ENCODE assay signal across 9 mouse cellular contexts in genomic region chr12:83633807-83634206, GRCm38 (mm10). TPM values are rescaled to one million over a fixed set of nuclear protein-coding genes. Genes with fewer than 3 reads are reported as not detected.
DNase-seq lines count a peak whose midpoint lies in the region; ATAC-seq and TF ChIP-seq lines count a peak whose summit lies in the region.
"Had no signal": no experiment of that assay in that cellular context is flagged by ENCODE, and none has a peak within 500 bp of the region (broad histone marks: within the 10 kb centered on the region; RNA-seq: fewer than 3 reads in every experiment).

No protein-coding gene starts in this region.

- peaks cover 8% of the 10 kb centered on the region; the same call in 1 of the 2 replicates for H3K4me1 ChIP-seq in heart, embryonic 10.5 days
- no peaks in the 10 kb centered on the region for H3K4me1 ChIP-seq in forebrain, embryonic 14.5 days (ENCODE audit: control insufficient read depth, insufficient read depth, low read length)
- H3K4me1 ChIP-seq in liver, embryonic 14.5 days (replicated peaks; ENCODE audit: control insufficient read depth in 2 of 2, insufficient read depth in 2 of 2, low read length in 1 of 2) = peaks cover 2 to 8% of the 10 kb centered on the region in 2 experiments; a peak in 3 of 4 replicates

- H3ac ChIP-seq in C2C12 (ENCODE audit: control insufficient read depth, insufficient read length, low read depth) = no peak overlapping the region

- H3K36me3 ChIP-seq in heart, embryonic 10.5 days = peaks cover 35% of the 10 kb centered on the region
- peaks cover 46% of the 10 kb centered on the region for H3K36me3 ChIP-seq in C2C12 (ENCODE audit: control insufficient read depth, insufficient read depth)
- peaks cover 24% of the 10 kb centered on the region for H3K36me3 ChIP-seq in forebrain, embryonic 14.5 days (ENCODE audit: control insufficient read depth, insufficient read depth, low read length)
- peaks cover 32% of the 10 kb centered on the region for H3K36me3 ChIP-seq in liver, embryonic 14.5 days (replicated peaks; ENCODE audit: control insufficient read depth, insufficient read depth, low read depth)

- no peak for TF ChIP-seq EP300 in liver, embryonic 14.5 days (IDR thresholded peaks at IDR 0.05; ENCODE audit: low read depth)

- peak overlapping the region; percentile 67 for H3K4me2 ChIP-seq in forebrain, embryonic 14.5 days (ENCODE audit: low read length)
- peak overlapping the region; percentile 80 for H3K4me2 ChIP-seq in liver, embryonic 14.5 days (ENCODE audit: low read depth)

- H3K9ac ChIP-seq in forebrain, embryonic 14.5 days (ENCODE audit: low read length) = no peak overlapping the region
- H3K9ac ChIP-seq in liver, embryonic 14.5 days (replicated peaks) = peak overlapping the region; percentile 56

- peak overlapping the region; percentile 98 for H3K4me3 ChIP-seq in heart, embryonic 10.5 days
- H3K4me3 ChIP-seq in C2C12 (ENCODE audit: insufficient read depth, poor library complexity, severe bottlenecking) = peak overlapping the region; percentile 83
- peak overlapping the region; percentile 91 for H3K4me3 ChIP-seq in forebrain, embryonic 14.5 days (ENCODE audit: low read depth, low read length)
- peak overlapping the region in 1 of 2 experiments; percentile 85; a peak in 3 of 4 replicates for H3K4me3 ChIP-seq in liver, embryonic 14.5 days (ENCODE audit: insufficient read depth in 1 of 2, low read depth in 2 of 2, low read length in 2 of 2)

- no peaks in the 10 kb centered on the region for H3K27me3 ChIP-seq in heart, embryonic 10.5 days (ENCODE audit: insufficient read depth, poor library complexity, severe bottlenecking)
- no peaks in the 10 kb centered on the region for H3K27me3 ChIP-seq in C2C12 (ENCODE audit: control insufficient read depth, insufficient read depth, insufficient read length)
- no peaks in the 10 kb centered on the region for H3K27me3 ChIP-seq in forebrain, embryonic 14.5 days (replicated peaks; ENCODE audit: control insufficient read depth, insufficient read depth, low read length)
- H3K27me3 ChIP-seq in liver, embryonic 14.5 days (ENCODE audit: control insufficient read depth, insufficient read depth, low read length) = no peaks in the 10 kb centered on the region

- H3K79me2 ChIP-seq in C2C12 (ENCODE audit: control insufficient read depth, insufficient read depth) = peaks cover 75% of the 10 kb centered on the region

- intact Hi-C loops in heart, postnatal 36 days (cut with DNase I) = loop anchor here (5.0 kb wide), 2 partner anchors 37 to 53 kb away; partner anchors contain the start of genes Psen1 and Zfyve1

- WGBS in heart, embryonic 10.5 days = 55% methylated on average over 2 of the region's 2 CpGs
- 47% methylated on average over 2 of the region's 2 CpGs for WGBS in forebrain, embryonic 14.5 days
- 28% methylated on average over 2 of the region's 2 CpGs for WGBS in liver, embryonic 14.5 days (ENCODE audit: insufficient replicate concordance)

- ATAC-seq in forebrain, embryonic 14.5 days = no peak
- ATAC-seq in liver, embryonic 14.5 days (ENCODE audit: insufficient read depth) = no peak

- H3K27ac ChIP-seq in heart, embryonic 10.5 days = no peak overlapping the region
- H3K27ac ChIP-seq in forebrain, embryonic 14.5 days (ENCODE audit: low read depth, low read length) = no peak overlapping the region
- no peak overlapping the region for H3K27ac ChIP-seq in liver, embryonic 14.5 days

- H3K79me3 ChIP-seq in C2C12 (ENCODE audit: low read depth) = peaks cover 67% of the 10 kb centered on the region

- H3K9me3 ChIP-seq in heart, embryonic 10.5 days = no peaks in the 10 kb centered on the region
- H3K9me3 ChIP-seq in forebrain, embryonic 14.5 days (replicated peaks; ENCODE audit: control insufficient read depth, low read length) = no peaks in the 10 kb centered on the region
- H3K9me3 ChIP-seq in liver, embryonic 14.5 days (ENCODE audit: control insufficient read depth, low read length) = no peaks in the 10 kb centered on the region

- DNase-seq in heart, embryonic 10.5 days (ENCODE audit: low spot score) = no peak
- no peak for DNase-seq in heart, postnatal 36 days
- no peak for DNase-seq in forebrain, embryonic 14.5 days (ENCODE audit: low spot score)
- DNase-seq in liver, embryonic 14.5 days (ENCODE audit: low read depth in 3 of 3, low spot score in 3 of 3) = no peak
- DNase-seq in testis, postnatal 10 days (ENCODE audit: low spot score) = no peak
- no peak for DNase-seq in embryo, embryonic 9.5 days (ENCODE audit: extremely low spot score)
- no peak for DNase-seq in frontal cortex, adult 2 months (ENCODE audit: extremely low spot score in 1 of 2, low spot score in 1 of 2)
- DNase-seq: lung, adult 2 months had no signal

- TF ChIP-seq CTCF in C2C12 (IDR thresholded peaks at IDR 0.05; ENCODE audit: control insufficient read depth, insufficient read depth, insufficient read length) = no peak
- TF ChIP-seq CTCF in liver, embryonic 14.5 days (IDR thresholded peaks at IDR 0.05; ENCODE audit: low read depth) = no peak

TF ChIP-seq in C2C12, 6 proteins besides CTCF, POLR2A, EP300 and RAD21:
- TF ChIP-seq MYOG (IDR thresholded peaks at IDR 0.05; ENCODE audit: control insufficient read depth, extremely low read depth, insufficient read length) (no peak), MYOD1 (IDR thresholded peaks at IDR 0.05; ENCODE audit: control insufficient read depth, insufficient read length, low read depth) (no peak), USF1 (IDR thresholded peaks at IDR 0.05; ENCODE audit: low read depth) (no peak), FOSL1 (IDR thresholded peaks at IDR 0.05; ENCODE audit: insufficient read depth, low read length, poor library complexity, severe bottlenecking) (no peak)

RNA-seq across cellular contexts. Expression of gene Rbm25, which starts 2.8 kb away (rescaled TPM):
- 193 and 223 TPM in 2 replicates for polyA plus RNA-seq in heart, embryonic 10.5 days (2016; fragmentation: Nextera tagmentation; extraction: Ambion mirVana)
- total RNA-seq in heart, postnatal 36 days (2021) = 10 to 100 TPM; 54.5 to 54.7 TPM
- 25.8 TPM for polyA plus RNA-seq in C2C12 (2012; fragmentation: generic; extraction: Trizol)
- polyA plus RNA-seq in forebrain, embryonic 14.5 days (2014; fragmentation: Nextera tagmentation; extraction: Ambion mirVana) = 164 and 176 TPM in 2 replicates
- 26.4 and 41.9 TPM in 2 replicates for polyA plus RNA-seq in liver, embryonic 14.5 days (2012; rRNA removed)
- polyA plus RNA-seq in liver, embryonic 14.5 days (2014; fragmentation: Nextera tagmentation; extraction: Ambion mirVana) = 74.4 and 80.7 TPM in 2 replicates
- polyA plus RNA-seq in frontal cortex, adult 2 months (2012; rRNA removed) = 179 and 181 TPM in 2 replicates

RNA-seq across cellular contexts. Expression of gene Zfyve1, which starts 36.8 kb away (rescaled TPM):
- polyA plus RNA-seq in heart, embryonic 10.5 days (2016; fragmentation: Nextera tagmentation; extraction: Ambion mirVana) = 17.8 and 18.7 TPM in 2 replicates
- 10 to 100 TPM; 14.2 to 18.7 TPM for total RNA-seq in heart, postnatal 36 days (2021)
- 8.6 TPM for polyA plus RNA-seq in C2C12 (2012; fragmentation: generic; extraction: Trizol)
- polyA plus RNA-seq in forebrain, embryonic 14.5 days (2014; fragmentation: Nextera tagmentation; extraction: Ambion mirVana) = 22.7 and 27.7 TPM in 2 replicates
- 6.3 and 7.0 TPM in 2 replicates for polyA plus RNA-seq in liver, embryonic 14.5 days (2012; rRNA removed)
- polyA plus RNA-seq in liver, embryonic 14.5 days (2014; fragmentation: Nextera tagmentation; extraction: Ambion mirVana) = 4.8 and 5.4 TPM in 2 replicates
- 37.7 and 45.8 TPM in 2 replicates for polyA plus RNA-seq in frontal cortex, adult 2 months (2012; rRNA removed)

RNA-seq across cellular contexts. Expression of gene Psen1, which starts 54.1 kb away (rescaled TPM):
- polyA plus RNA-seq in heart, embryonic 10.5 days (2016; fragmentation: Nextera tagmentation; extraction: Ambion mirVana) = 52.9 and 60.4 TPM in 2 replicates
- total RNA-seq in heart, postnatal 36 days (2021) = 10 to 100 TPM; 33.3 to 35.6 TPM
- polyA plus RNA-seq in C2C12 (2012; fragmentation: generic; extraction: Trizol) = 36.6 TPM
- 73.4 and 79.5 TPM in 2 replicates for polyA plus RNA-seq in forebrain, embryonic 14.5 days (2014; fragmentation: Nextera tagmentation; extraction: Ambion mirVana)
- polyA plus RNA-seq in liver, embryonic 14.5 days (2012; rRNA removed) = 6.3 and 6.8 TPM in 2 replicates
- polyA plus RNA-seq in liver, embryonic 14.5 days (2014; fragmentation: Nextera tagmentation; extraction: Ambion mirVana) = 21.0 and 21.1 TPM in 2 replicates
- polyA plus RNA-seq in frontal cortex, adult 2 months (2012; rRNA removed) = 34.8 and 35.7 TPM in 2 replicates
